Mouse (Mus musculus) cerebellum, postnatal 36 days (tissue): ENCODE results near the gene Rasl10b.
A peak's percentile ranks its signal among the peaks of the same experiment; 100 is the strongest.

Experiments
- DNase-seq, 2 experiments: peaks; one replicate each; pipeline ENCODE4 v3.0.0; 2021 to 2022; ENCODE audit warnings: mixed read lengths in 2 of 2

Gene Rasl10b

DNA sequence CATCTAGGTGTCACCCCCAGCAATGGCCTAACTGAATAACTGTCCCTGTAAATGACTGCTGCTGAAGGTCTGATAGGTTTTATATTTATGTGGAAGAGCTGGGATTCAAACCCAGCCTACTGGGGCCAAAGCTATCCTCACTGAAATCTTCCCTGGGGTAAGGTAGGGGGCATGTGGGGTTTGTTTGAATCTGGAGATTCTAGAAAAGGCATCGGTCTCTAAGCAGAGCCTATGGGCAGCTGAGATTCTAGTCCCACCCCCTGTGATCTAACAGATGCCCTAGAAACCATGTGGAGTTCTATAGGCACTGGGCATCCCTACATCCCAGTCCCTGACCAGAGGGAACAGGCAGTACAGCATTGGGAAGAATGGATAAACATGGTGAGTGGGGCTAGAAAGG lies 28.4 kb downstream of the Rasl10b start, which contains the start of gene 1700020L24Rik:
Gene 1700020L24Rik, plus strand, starts transcription at position 301 of the 400 bp plus-strand sequence.
- no peak for DNase-seq

DNA sequence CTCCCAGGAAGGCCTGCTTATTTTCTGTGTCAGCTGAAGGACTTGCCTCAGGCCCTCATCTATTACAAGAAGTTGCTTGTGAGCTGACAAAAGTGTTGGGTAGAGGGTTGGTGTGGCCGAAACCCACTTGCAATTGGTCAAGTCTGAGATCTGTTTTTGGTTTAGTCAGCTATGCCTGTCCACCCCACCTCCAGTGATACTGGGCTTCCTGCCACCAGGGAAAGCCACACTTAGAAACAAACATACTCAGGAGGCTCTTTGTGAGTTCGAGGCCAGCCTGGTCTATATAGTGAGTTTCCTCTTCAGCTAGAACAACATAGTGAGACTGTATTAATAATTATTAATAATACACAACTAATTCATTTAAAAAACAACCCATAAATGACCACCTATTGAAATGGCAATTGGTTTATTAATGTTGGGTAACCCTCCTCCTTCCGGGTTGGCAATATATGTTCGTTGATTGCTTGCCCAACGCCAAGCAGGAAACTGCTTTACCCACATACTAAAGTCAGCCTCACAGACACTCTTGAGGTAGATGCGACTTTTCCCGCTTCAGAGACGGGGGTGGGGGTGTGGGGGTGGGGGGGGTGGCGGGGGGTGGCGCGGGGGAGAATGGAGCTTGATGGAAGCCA lies 30.6 kb downstream of the Rasl10b start:
- no peak for DNase-seq

DNA sequence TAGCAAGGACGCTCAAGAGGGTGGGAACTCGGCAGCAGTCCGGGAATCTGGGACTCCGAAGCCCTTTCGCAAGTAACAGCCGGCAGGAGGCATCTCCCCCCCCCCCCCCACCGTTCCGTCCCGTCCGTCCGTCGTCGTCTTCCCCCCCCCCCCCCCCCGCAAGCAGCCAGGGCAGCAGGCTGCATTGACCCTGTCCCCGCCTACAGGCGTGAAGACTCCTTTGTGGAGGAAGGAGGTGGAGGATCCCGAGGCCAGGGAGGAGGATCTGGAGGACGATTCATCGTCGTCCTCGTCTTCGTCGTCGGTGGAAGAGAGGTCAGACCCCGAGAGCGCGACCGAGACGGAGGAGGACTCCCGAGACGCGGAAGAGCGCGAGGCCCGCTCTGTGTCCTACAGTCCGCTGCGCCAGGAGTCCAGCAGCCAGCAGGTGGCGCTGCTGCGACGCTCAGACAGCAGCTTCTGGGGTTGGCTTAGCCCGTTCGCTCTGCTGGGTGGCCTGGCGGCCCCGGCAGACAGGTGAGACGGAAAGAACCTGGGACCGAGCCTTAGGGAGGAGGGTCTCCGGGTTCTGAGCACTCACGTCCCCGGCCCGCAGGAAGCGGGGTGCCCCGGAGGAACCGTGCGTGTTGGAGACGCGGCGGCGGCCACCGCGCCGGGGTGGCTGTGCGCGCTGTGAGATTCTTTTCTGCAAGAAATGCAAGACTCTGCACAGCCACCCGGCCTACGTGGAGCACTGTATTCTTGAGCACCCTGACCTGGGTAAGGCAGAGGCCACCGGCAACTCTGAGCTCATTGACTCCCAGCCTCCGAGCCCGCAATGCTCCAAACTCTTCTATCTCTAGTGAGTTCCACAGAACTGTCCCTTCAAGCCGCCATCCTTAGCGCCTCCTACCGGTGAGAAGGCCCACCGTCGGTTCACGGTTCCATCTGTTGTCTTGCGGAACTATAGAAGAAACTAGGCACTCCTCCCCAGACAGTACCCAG lies 31.4 kb downstream of the Rasl10b start:
- peak; percentile 89 to 92 for DNase-seq

DNA sequence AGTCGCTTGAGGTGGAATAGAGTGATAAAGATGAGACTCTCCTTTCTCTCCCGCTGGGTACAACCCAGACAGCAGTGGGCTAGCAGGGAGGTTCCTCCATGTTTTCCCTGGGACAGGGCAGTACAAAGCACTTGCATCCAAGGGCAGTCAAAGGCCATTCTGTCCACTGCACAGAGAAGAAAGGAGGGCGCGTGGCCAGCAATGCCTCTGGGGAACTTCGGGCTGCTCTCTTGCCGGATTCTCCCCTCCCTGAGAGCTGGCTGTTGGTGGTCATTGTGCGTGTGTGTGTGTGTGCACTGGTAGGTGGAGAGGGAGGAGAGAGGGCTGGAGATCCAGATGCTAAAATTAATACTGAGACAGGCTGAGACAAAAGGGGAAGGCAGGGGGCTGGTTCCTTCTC lies 32.3 kb downstream of the Rasl10b start:
- DNase-seq = peak in 1 of 2 experiments; percentile 15

DNA sequence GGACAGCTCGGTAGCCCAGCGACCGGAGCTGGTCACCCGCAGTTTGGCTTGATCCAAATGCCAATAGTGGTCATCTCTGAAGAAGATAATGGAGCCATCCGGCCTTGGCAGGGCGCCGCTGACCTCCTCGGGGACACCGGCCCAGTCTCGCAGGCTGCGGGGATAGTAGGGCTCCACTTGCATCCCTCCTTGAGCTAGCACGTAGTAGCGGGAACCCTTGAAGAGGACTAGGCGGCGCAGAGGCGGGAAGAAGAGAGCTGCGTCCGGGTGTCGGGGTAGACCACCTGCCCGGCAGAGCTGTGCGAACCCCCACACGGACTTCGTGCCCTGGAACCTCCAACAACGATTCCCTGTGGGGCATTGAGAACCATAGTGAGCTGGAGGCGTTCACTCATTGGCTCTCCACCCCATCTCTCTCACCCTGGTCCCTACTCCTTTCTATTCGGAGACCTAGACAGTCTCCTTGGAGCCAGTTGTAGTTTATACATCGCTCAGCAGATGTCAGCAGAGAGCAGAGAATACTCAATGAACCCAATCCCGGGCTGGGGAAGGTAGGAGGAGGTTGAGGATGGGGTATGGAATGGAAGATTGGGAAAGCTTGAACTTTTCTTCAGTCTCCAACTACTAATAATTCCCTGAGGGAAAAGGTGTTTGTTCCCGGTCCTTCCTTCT lies 33.8 kb downstream of the Rasl10b start:
- peak; percentile 81 to 91 for DNase-seq

DNA sequence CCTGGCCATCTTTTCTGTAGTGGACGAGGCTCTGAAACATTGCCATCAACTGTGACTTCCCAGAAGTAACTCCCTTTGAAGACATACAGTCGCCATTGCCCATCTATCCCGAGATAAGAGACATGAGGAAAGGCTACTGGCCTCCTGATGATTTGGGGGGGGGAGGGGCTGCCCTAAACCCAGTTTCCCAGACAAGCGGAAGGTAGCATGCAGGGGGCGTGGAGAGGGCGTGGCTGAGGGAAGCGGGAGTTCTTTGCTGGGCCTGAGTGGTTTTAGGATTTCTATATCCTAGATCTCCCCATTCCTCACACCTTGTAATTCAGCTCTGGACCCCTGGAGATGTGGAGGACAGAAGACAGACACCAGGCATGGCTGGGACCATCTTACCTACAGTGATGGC lies 34.9 kb downstream of the Rasl10b start:
- no peak for DNase-seq

DNA sequence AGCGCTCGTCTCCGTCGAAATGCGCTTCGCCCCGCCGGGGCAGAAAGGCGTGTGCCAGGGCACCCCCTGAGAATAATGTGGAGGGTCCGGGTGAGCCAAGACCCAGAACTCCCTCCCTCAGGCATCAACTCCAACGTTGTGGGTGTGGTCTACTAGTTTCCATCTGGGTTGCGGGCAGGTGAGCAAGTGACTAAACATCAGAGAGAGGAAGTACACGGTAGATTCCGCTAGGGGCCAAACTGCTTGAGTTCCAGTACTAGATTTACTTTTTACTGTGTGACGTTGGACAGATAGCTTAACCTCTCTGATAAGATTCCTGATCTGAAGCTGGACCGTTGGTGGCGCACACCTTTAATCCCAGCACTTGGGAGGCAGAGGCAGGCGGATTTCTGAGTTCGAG lies 36.1 kb downstream of the Rasl10b start:
- DNase-seq = no peak

DNA sequence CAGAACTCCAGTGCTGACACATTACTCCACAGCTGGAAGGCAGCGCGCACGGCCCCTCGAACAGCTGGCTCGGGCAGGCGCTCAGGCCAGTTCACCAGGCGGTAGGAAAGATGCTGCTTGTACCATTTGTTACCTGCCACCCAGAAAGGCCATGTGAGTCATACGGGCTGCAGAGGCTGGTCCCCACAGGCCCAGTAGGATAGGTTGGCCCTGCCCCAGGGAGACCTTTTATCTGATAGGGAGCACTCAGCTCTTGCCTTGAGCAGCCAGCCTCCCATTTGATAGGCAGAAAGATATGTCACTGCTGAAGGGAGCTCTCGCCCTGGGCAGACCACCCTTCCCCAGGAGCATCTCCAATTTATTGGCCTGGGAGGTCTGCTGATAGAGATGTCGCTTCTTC lies 38.7 kb downstream of the Rasl10b start:
- no peak for DNase-seq

DNA sequence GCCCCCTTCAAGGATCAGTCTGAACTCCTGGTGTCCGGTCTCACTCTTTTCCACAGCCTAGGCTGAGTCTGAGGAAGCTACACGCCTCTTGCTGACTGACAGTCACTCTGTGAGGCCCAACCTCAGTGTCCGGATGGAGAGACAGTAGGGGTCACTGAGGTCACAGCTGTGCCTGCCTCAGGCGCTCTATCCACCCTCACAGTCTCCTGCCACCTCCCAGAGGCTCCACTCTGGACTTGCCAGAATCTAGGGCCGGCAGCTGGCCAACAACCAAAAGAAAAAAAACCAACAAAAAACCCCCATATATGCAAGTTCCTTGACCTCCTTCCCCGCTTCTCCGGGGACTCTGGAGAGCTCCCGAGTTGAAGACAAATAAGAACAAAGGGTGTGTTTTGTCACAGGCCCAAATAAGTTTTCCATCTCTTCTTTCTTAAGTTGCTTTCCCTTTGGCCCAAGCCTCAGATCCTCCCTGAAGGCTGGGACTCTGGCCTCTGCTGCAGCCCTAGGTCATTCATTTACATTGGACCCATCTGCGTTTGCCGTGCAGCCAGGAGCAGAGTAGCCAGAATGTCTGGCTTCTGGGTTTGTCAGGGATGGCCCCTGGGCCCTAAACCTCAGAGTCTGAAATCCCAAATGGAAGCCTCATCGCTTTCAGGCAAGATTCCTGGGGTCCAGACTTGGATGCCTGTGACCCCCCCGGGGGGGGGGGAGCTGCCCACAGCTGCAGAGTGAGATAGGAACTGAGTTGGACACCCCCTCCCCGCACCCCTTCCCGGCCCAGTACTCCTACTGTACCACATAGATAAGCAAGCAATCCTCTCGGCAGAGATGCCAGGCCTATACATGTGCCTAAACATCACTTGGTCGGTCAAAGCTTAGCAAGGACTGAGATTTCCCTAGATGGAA lies 39.3 kb downstream of the Rasl10b start:
- no peak for DNase-seq

DNA sequence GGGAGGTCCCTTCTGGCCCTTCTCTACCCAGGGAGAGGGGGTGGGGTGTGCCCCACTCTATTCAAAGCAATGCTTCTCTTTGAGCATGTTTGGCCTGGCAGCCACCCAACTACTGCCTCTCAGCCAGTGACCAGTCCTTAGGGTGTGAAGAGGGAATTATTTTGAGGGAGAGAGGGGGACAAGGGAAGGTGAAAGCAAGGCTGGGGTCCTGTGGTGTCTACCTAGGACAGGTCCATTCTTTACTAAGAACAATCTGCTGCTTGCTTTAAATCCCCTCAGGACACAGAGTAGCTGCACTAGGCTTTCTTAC lies 39.9 kb downstream of the Rasl10b start:
- no peak for DNase-seq

DNA sequence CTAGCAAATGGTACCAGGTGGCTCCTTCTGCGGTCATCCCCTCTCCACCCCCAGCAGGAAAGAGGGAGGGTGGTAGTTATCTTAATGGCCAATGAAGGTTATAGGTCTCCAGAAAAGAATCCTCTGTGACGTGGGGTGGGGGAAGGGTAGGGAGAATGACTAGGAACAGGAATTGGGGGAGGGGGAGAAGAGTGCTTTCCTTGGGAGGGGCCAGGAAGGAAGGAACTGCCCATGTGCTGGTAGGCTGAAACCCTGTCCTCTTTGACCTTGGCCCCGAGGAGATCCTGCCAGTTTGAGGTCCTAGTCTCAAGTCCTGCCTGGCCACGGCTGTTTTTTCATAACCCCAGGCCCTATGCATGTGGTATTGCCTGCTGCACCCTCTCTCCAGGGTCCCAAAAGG lies 40.4 kb downstream of the Rasl10b start:
- DNase-seq = no peak

DNA sequence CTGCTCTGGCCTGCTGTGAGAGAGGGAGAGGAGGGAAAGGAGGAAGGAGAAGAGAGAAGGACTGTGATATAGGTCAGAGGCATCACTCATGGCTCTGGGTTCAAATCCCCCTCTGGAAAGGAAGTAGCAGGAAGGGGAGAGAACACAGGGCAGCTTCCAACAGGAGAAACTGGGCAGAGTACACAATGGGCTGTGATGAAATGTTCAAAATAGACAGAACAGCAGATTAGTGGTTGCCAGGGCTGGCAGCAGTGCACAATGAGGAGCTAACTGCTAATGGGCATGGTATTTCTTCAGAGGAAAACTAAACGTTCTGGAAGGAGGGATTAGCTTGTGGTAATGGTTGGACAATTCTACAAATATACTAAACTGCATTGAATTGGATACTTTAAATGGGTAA lies 41.6 kb downstream of the Rasl10b start:
- no peak for DNase-seq

DNA sequence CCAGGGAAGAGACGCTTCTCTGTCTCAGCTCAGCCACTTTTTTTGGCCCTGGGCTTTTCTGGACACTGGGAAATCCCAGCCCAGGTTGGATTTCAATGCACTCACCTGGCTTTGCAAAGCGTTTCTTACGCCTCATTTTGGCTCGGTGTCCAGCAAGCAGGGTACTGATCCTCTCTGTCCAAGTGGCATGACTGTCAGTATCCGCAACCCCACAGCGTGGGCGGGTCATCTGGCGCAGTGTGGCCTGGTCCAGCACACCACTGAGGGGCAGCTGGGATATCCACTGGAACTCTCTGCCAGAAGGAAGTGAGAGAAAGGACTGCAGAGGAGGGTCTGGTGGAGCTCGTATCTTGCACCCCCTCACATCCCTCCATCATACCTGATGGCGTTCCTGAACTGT lies 42.3 kb downstream of the Rasl10b start:
- DNase-seq = no peak

DNA sequence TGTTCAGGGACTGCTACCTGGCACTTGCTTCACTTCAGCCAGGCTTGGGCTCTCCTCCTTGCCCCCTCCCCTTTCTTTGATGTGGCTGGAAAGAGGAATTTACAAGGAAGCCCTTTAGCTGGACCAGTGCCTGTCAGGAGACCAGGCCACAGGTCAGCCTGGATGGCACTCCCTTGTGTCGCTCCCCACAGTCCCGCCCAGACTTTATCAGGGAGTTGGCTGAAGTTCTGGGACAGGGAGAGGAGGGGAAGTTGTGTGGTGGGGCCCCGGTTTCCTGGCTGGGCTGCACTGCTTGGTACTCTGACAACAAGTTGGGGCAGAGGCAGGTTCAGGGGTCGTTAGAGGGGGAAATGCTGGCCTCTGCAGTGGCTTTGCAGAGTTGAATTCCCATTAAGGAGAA lies 45.6 kb downstream of the Rasl10b start:
- no peak for DNase-seq

DNA sequence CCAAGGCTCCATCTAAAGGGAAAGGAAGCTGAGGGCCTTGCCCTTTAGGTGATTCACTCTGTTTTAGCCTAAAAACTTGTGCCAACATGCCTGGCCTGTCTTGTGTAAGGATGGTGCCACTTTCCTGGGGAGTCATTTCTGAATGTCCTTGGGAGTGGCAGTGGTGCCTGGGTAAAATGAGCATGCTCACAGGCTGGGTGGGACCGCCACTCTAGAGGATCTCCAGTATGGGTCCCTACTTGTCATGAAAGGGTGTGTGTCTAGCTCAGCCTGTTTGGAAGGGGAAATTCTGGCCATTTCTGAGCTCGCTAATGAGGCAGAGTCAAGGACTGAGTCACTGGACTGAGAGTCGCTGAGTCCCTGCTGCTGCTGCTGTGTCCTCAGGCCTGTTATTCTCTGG lies 46.7 kb downstream of the Rasl10b start:
- DNase-seq = no peak

DNA sequence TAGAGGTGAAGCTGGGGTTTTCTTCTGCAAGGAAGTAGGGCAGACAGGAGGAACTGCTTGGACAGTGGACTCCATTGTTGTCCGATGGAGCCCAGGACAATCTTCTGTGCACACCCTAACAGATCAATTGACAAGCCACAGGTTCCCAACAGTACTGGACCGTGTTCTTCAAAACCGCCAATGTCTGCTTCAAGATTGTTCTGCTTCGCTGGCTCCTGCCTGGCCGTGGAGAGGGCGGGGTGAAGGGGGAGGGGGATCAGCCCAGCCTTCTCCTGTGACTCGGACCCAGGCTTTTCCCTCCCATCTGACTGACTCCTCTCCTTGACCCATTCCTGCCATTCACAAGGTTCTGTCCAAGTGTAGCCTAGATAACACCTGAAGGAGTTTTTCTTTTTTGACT lies 48.3 kb downstream of the Rasl10b start:
- no peak for DNase-seq

DNA sequence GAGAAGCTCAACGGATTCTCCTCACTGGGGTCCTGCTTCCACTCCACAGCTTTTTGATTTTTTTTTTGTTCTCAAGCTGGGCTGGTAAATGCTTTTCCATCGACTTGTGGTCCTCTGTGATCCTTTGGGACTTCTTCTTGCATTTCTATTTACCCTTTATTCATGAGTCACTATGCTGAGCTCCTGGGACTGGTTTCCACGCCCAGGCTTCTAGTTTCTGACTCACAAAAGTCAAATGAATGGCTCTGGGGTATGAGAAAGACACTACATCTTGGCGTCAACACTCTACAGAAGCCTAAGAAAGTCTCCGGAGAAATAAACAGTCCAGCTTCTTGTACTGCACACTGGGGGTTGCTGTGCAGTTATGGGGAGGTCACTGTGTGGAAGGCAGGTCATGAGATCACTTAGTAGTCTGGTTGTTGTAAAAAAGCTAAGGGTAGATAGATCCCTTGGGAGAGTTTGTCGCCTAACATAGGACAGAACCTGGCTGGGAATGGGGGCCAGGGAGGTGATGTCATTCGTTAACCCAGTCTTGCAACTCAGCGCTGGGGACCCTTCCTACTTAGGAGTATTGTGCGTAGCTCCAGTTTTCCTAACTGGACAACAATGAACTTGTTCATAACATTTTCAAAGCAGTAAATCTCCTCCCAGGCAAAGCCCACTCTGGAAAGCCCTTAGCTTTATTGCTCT lies 49.1 kb downstream of the Rasl10b start:
- DNase-seq = no peak

DNA sequence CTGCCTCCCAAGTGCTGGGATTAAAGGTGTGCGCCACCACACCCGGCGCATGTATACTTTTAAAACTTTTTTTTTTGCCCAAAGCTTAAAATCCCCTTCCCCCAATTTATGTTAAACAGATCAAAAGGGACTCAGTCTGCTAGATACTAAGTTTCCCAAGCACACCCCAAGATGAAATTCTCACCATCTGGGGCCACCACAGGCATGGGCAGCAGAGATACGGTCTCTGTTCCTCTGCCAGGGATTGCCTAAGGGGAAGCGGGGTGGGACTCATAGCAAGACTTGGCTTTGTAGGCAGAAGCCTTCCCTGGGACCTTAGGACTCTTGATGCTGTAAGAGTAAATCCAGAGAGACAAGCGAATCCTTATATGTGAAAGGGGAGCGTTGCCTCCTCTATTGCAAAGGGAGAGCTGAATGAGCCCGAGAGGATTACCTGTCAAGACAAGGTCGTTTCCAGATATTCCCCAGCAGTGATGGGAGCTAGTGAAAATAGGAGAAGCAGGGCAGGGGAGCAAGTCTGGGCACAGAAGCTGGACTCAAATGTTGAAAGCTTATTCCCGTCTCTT lies 52.6 kb downstream of the Rasl10b start:
- no peak for DNase-seq

DNA sequence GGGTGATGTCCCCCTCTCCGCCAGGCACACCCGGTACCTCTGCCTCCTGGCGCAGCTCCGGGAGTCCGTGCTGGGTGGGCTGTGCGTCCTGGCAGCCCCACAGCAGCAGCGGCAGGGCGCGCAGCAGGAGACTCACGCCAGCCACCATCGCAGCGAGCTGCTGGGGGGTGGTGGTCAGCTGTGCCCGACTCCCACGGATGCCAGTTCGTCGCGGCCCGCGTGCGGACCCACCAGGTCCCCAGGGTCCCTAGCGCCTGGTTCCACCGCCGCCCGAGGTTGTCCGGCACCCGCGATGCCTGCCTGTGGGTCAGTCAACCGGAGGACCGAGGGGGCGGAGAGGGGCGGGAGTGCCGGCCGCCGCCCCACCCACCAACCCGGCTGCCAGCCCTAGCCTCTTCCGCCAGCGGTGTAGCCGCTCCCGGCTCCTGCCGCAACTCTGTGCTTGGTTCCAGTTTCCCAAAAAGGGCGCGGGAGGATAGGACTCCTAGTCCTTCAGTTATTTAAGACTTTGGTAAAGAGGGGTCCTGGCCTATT lies 53.8 kb downstream of the Rasl10b start, which contains the start of gene Mmp28:
Gene Mmp28, minus strand, starts transcription at position 361 of the 534 bp plus-strand sequence.
- peak; percentile 32 to 52 for DNase-seq

DNA sequence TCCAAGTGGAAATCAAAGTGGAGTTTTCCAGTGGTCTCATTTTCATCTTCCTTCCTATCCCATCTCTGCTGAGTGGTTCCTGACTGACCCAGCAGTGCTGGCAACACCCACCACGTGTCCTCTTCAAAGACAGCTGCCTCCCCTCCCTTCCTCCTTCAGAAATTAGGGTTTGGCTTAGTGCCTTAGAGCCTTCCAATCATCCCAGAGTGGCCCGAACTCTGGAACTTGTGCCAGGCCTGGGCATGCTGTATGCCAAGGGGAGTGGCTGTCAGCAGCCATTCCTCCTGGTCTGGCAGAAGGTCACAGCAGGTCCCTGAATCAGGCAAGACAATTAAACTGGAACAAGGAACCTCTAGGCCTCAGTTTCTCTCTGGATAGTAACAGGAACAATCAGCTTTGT lies 57.0 kb downstream of the Rasl10b start:
- peak; percentile 76 to 86 for DNase-seq

DNA sequence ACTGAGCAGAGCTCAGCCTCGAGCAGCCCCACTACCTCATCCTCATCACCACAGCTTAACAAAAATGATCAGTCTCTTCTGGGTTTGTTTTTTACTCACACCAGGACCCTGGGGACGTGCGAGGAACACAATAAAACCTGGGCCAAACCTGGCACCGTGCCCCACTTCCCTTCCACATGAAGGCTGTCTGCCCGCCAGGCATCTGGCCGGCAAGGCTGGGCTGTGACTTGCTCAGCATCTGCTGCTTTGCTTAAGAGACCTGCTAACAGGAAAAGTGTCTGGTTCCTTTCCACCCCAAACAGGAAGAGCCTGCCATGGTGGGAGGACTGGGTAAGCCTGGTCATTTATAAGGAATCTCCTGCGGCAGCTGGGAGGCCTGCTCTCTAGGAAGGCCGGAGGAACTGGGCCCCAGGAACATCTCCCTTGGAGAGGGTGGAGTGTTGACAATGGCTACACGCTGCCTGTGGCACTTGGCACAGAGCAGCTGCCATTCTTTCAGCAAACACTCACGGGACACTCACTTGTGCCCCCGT lies 58.2 kb downstream of the Rasl10b start:
- peak; percentile 37 to 47 for DNase-seq
